Mouse (Mus musculus) brain, embryonic 18.5 days (tissue): ENCODE data around the gene Tmem243.

Experiments
- DNase-seq: peaks from one replicate; pipeline ENCODE4 v3.0.0-alpha.2; 2012; ENCODE audit warnings: low read depth, low spot score

The Tmem243 gene

GRCm38 (mm10) chr5:9100207-9100848, at the start of gene Tmem243:
TSS of gene Tmem243 (plus strand) at chr5:9100668.
- DNase-seq = peak; percentile 50

DNA sequence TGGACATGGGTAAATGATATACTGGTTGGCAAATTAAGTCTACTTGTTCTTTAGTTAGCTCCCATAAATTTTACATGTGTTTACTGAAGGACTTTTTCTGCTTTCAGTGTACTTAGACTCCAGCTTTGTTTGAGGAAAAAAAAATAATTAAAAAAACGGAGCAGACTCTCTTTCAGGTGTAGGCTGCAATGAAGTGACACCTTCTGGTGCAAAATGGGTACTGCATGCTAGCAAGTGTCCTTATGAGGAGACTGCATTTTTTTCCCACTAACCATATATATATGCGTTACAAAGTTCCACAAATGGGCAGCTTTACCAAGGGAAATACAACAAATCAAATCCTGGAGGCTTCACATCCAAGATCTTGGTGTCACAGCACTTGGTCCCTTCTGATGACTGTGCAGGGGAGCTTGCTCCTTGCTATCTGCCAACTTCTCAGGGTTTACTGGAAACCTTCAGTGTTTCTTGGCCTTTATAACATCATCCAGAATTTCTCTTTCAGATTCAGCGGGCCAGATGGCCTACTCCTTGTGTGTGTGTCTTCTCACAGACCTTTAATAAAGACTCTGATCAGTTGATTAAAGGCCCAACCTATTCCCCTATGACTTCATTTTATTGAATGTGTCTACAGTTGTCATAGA, 44.3 kb upstream of the Tmem243 start:
- peak; percentile 30 for DNase-seq

DNA sequence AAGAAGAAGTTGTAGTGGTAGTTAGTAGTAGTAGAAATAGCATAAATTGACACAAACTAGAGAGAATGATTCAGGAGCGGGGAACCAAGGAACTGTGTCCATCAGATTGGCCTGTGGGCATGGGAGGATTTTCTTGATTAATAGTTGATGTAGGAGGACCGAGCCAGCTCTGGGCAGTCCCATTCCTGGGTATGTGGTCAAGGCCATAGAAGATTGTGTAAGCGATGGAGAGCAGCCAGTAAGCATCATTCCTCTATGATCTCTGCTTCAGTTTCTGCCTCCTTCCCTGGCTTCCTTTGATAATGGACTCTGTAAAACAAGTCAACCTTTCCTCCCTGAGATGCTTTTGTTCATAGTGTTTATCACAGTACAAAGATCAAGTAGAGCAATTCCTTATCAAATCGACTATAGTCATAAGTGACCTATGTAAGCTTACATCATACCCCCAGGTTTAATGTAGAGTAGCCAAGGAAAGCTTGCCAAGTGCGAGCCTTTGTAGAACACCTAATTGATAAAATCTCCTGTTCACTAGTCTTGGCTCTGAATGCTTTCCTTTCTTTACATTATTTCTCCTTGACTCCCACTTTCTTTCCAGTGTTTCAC, 43.1 kb upstream of the Tmem243 start:
- DNase-seq = no peak

GRCm38 (mm10) chr5:9059303-9060023, 41.0 kb upstream of the Tmem243 start:
- no peak for DNase-seq

- no peak for DNase-seq
Observed at GRCm38 (mm10) chr5:9060228-9060627, 40.2 kb upstream of the Tmem243 start.

DNA sequence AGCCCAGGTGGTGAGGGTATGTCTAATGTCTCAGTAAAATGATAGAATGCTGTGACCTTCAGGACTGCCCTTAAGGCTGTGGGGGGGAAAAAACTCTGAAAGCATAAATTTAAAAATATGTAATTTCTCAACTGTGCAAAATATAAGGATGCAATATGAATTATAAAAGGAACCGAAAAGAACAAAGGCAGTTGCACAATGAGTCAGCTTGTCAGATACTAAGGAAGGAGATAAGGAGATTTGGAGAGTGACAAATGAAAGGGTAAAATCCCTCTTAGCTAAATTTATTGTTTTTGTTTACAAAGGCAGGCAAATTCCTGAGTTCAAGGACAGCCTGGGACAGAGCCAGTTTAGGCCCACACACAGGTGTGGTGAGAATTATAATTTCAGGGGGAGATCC, 36.3 kb upstream of the Tmem243 start:
- no peak for DNase-seq

DNA sequence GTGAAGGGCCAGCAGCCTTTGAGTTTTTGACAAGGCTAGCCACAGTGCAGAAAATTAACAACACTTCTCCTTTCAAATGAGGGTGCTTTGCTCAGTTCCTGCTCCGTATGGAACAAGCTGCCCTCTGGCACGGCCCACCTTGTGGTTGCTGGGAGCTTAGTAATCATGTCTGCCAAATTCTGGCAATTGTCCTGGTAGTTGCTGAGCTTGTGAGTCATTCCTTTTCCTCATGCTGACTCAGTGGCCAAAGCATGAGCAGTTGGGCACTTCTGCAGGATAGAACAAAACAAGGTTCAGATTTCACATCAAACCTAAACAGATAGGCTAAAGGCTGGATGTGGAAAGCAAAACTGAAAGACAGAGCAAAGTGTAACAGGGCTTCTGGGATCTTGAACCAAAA, 31.6 kb upstream of the Tmem243 start:
- no peak for DNase-seq

GRCm38 (mm10) chr5:9069599-9070209, 30.8 kb upstream of the Tmem243 start:
- DNase-seq = no peak

- no peak for DNase-seq
Observed at GRCm38 (mm10) chr5:9071360-9071759, 29.1 kb upstream of the Tmem243 start.

DNA sequence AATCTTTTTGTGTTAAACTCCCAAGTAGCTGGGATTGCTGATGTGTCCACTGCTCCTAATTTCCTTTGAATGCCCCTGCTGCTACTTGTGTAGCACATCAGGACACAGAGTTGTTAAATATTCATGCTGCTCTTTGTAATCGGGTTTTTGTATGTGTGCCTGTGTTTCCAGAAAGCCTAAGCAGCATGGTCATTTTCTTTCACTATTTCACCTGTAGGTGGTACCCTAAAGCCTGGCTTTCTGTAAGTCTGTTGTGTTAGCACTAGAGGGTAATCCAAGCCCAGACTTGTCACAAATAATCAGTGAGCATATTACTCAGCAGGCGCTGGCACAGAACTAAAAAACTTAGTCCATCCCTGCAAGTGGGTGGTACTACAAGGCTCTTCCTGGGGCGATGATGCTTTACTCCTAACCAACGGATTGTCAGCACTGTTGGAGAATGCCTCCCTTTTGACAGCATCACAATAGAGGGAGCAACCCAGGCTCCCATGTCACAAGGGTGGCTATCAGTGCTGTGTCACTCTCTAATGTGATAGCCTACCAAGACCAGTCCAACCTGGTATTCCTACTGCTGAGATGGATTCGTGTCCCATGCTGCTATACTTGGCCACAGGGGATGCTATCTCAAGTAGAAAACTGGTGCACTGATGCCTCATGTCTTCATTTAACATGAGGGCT, 27.2 kb upstream of the Tmem243 start:
- no peak for DNase-seq

GRCm38 (mm10) chr5:9079773-9080501, 20.5 kb upstream of the Tmem243 start:
- DNase-seq = no peak

DNA sequence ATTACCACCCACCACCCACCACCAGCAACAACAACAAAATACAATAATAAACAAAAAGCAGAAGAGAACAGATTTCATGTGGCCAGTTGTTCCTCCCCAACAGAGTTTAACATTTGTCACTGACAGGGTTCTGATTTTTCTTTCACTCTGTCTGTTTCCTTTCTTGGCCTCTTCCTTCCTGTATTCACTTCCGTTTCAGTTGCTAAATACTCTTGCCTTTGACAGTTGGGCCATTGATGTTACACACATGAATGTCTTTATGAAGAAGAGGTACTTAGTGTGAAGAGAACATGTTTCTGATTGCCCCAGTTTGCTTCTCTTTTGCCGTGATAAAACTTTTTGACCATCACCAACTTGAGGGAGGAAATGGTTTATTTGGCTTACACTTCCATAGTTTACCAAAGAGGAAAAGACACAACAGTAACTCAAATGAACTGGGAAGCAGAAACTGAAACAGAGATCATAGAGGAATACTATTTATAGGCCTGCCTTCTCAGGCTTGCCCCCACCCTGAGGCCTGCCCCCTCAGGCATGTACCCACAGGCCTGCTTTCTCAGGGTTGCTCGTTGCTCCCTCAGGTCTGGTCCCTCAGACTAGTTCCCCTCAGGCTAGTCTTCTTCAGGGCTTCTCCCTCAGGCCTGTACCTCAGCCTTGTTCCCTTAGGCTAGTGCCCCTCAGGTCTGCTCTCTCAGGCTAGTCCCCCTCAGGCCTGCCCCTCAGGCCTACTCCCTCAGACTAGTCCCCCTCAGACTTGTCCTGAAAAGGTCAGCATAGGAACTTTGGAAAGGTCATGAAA, 13.3 kb upstream of the Tmem243 start:
- no peak for DNase-seq

GRCm38 (mm10) chr5:9090493-9091106, 9.9 kb upstream of the Tmem243 start:
- no peak for DNase-seq

DNA sequence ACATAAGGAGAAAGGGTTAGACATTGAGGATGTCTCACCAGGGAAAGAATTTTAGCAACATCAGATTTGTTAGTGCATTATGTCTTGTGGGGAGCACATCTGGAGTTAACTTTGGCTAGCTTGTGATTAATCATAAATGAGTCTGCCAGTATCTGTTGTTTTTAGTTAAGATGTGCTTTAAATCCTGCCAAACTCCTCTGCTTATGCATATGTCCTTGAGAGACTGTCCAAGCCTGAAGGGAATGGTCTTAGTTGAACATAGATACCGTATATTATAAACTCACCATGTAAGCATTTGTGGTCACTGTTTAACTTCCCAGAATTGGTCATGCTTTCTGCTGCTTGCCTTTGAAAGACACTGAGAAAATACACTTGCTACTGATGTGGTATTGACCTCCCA, 7.8 kb upstream of the Tmem243 start:
- DNase-seq = no peak

GRCm38 (mm10) chr5:9093490-9093889, 7.0 kb upstream of the Tmem243 start:
- no peak for DNase-seq

DNA sequence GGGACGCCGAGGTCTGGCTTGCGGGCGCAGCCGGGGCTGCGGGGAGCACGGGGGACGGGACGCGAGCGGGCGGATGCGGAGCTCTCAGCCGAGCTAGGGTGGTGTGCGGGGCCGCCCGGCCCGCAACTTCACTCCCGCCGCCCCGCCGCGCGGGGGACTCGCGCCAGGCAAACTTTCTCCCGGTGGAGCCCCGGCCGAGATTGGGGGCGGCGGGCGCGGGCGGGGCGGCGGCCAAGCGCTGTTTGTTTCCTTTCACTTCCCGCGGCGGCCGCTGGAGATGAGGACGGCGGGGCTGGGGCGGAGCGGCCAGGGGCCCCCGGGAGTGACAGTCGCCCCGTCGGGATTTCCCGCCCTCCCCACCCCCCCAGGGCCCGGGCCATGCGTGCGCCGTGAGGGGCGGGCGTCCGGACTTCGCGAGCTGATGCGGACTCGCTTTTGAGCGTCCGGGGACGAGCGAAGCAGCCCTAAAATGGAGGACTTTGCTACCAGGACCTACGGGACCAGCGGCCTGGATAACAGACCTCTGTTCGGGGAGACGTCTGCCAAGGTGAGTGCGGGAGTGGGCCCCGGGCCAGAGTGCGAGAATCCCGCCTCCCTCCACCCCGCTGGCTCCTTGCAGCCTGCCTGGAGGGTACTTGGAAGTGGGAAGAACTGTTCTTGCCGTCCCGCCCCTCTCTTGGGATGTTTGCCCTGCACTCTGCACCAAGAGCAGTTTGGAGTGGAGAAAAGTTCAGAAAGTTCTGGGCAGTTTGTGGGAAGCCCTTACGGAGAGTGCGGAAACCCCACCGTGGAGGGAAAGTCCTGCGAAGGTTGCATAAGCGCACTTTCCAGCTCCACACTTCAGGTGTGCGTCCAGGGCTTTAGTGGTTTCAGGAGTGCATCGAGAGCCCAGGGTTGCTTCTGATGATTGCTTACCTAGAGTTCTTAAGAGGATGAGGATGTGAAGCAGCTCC, 657 bp downstream of the Tmem243 start:
- DNase-seq = no peak

- no peak for DNase-seq
Observed at GRCm38 (mm10) chr5:9102696-9103095, 2.2 kb downstream of the Tmem243 start.

- DNase-seq = no peak
Observed at GRCm38 (mm10) chr5:9103958-9104357, 3.5 kb downstream of the Tmem243 start.
